Mouse (Mus musculus) left cerebral cortex, adult 9 months (tissue): Measurements from ENCODE around the gene Adamts6.

Source experiments
- DNase-seq, 2 experiments: peaks; one replicate each; pipeline ENCODE4 v3.0.0; 2022; ENCODE audit warnings: low spot score in 2 of 2

Gene Adamts6

DNA sequence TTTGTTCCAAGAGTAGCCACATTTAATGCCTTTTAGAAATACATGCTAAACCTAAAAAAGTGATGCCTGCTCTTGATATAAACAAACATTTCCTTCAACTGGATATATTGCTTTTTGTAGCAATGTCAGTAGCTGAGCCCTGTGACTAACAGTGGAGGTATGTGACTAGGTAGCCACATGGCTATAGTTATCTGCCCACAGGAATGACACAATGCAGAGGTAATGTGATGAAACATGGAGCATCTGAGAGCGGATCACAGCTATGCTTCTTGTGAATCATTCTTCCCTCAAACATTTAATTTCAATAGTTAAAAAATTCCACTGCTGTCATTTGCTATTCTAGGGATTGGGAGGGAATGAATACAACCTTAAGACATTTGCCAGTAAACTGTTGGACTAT, 172.7 kb downstream of the Adamts6 start:
- no peak for DNase-seq

DNA sequence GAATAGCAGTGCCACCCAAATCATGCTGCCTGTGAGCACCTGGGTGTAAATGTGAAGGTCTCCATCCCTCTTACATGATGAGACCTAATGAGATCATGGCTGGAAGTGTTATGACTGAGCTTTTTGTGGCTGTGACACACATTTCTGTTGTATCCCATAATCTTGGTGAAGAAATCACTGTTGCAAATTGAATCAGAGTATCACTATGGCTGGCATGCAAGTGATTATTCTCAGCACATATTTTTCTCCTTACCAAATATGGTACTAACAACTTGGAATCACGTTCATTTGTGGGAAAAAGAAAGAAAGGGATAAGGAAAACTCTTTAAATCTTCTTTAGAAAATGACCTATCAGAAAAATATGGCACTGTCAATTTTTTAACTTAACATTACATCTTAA, 180.4 kb downstream of the Adamts6 start:
- DNase-seq = no peak

DNA sequence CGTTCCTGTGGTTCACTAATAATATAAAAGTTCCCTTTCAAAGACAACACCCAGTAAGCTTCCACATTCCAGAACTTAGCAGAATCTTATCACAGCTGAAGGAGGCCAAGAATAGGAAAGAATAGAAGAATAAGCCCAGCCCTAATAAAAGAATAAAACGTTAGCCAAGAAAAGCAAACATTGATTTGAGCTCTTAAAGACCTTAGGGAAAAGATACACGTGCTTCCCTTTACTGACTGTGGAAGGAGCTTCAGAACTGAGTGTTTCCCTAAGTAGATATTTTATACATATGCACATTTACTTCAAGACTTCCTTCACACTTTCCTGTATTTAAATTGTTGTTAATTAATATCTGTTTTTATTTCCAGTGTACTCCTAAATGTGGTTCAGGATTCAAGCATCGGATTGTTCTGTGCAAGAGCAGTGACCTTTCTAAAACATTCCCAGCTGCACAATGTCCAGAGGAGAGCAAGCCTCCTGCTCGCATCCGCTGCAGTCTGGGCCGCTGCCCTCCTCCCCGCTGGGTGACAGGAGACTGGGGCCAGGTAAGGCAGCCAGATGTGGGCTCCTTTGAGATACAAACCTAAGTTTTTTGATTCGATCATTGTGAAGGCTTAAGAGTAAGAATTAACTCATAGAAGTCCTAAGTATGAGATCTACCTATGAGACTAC, 188.8 kb downstream of the Adamts6 start:
- no peak for DNase-seq

DNA sequence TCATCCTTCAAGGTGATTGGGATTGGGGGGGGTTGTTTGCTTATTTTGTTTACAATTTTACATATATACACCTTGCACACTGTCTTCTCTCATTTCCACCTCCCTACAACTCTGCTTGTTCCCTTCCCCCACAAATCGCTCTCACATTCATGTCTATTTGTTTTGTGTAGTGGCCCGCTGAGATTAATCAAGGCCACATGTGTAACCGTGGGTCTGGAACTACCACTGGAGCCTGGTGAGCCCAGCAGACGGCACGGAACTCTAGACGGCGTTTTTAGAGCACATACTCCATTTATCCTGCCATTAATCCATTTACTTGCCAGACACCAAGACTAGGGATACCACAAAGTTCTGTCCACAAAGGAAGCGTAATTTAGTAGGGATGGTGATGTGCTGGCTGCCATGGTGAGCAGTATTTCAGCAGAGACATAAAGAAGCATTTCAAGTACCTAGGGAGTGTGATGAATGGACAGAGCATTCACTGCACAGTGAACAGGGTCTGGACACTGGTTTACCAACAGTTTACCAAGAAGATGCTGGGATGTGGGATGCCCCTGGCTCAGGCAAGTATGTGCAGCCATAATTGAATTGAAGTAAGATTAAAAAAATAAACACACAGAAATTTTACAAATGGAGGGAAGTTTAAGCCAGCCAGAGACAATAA, 194.9 kb downstream of the Adamts6 start:
- DNase-seq = no peak

DNA sequence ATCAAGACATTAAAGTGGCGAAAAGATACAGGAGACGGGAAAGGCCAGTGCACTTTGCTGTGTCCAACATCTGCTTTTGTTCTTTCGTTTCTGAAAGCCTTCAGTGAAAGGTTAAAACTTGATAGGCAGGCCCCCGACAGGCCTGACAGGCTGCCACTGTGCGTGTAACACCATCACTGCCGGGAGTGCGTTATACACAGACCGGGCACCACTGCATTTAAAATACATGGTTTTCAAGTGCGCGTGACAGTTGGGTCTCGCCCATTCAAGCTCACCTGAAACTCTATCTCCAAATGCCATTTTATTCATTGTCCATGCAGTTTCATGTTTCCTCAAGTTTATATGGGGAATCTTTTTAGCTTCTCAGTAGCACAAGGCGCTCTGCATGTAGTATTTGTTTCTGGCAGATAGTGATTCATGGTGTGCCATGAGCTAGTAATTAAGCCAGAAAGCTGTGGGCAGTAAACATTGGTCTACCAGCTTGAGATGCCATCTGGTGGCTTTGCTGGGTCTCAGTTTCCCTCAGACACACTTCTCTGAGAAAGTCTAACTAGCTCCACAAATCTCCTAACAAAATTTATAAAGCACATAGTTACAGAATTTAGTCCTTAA, 195.6 kb downstream of the Adamts6 start:
- DNase-seq = no peak

DNA sequence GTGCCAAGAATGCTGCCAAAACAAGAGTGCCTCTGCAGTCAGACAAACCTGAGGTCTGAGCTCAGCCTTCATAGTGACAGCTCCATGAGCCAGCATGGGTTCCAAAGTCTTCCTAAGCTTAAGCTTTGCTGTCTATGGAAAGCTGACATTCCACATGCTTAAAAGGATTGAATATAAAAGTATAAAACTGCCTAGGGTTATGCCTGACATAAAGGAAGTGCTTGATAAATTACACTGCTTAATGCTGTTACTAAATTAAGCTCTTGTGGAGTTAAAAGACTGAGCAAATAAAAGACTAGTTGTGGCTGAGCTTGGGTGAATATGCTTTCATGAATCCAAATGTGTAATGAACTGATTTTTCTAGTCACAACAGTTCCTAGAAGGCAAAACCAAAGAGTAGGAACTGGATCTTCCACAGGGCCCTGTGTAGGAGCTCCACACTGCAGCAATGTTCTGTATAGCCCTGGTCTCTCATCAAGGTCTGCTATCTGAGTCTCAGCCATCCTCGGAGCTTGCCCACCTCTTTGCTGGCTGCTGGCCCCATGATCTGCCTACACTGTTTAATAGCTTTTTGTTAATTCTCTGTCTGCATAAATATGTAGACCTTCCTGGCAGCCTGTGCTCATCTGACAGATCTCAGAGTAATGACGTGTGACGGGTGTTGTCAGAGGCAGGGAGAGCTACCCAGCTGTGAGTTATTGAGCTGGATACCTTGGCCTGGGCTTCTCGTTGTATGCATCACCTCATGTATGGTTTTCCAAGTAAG, 203.6 kb downstream of the Adamts6 start:
- DNase-seq = no peak

DNA sequence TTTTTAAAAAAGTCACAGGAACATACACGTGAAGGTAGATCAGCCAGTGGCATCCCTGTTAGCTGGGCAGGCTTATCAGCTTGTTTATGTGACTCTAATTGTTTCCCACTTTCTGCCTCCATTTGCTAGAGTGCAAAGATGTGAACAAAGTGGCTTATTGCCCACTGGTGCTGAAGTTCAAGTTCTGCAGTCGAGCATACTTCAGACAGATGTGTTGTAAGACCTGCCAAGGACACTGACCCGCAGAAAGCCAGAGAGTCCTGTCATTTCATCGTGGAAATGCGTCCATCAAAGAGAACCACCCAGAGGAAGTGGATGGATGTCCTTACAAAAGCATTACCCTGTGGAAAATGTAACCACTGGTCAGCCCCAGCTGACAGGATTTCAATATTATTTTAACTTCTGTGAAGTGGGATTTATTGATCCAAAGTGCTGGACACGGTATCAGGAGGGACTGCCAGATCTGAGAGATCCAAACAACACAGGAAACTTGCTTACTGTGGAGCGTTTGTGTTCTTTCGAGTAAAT, 205.9 kb downstream of the Adamts6 start:
- DNase-seq = no peak

DNA sequence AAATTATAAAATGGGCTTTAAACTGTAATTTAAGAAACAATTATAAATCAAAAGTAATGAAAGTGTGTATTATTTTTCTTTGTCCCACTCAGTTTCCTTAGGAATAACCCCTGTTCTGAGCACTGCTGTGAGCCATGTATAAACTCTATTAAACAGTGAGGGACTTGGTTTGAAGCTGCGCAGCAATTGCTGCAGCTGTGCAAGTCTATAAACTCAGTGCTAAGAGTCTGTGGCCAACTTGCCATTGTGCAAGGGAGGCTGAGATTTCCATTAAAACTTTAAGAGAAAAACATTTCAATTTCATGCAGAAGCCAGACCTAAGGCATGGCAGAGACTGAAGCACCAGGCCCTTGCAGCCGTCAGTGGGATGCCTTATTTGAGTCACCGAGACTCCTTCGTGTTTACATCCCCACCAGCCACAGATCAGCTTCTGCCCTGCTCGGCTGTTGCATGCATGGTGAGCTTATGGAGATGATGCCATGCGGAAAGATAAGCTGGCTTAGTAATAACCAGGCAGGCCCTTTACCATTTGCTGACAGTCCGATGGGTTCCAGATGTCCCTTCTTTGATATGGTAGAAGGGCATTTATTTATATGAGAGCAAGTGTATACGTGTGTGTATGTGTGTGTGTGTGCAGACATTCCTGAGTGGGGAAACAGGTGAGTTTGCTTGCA, 206.7 kb downstream of the Adamts6 start:
- no peak for DNase-seq

DNA sequence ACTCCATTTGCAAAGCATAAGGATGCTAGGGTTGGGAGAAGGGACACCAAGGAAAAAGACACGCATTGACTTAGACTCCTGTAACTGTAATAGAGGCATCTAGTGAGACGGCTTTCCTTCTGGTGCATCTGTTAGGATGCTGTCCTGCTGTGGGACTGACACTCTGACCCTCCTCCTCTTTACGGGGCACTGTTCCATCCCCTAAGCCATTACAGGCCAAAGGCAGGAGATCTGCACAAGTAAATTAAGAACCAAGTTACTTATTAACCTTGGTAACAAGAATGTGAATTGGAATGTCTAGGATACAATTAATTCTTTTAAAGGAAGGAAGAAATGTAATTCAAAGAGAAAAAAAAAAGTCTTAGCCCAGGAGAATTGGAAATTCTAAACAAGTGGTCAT, 210.0 kb downstream of the Adamts6 start:
- no peak for DNase-seq

DNA sequence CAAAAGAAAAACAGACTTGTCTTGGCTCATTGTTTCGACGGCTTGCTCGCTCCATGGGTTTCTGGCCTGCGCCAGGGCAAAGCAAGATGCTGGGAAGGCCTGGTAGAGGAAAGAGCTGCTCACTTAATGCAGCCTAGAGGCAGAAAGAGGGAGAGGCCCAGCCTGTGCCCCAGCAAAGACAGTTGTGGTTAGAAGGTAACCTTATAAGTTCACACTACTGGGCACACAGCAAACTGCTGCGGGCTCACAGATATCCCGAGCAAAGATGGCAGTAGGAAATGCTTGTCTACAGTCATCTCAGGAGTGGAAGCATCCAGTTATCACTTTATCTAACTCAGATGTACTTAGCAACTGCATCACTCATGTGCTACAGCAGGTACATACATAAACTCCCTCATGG, 211.0 kb downstream of the Adamts6 start:
- no peak for DNase-seq

DNA sequence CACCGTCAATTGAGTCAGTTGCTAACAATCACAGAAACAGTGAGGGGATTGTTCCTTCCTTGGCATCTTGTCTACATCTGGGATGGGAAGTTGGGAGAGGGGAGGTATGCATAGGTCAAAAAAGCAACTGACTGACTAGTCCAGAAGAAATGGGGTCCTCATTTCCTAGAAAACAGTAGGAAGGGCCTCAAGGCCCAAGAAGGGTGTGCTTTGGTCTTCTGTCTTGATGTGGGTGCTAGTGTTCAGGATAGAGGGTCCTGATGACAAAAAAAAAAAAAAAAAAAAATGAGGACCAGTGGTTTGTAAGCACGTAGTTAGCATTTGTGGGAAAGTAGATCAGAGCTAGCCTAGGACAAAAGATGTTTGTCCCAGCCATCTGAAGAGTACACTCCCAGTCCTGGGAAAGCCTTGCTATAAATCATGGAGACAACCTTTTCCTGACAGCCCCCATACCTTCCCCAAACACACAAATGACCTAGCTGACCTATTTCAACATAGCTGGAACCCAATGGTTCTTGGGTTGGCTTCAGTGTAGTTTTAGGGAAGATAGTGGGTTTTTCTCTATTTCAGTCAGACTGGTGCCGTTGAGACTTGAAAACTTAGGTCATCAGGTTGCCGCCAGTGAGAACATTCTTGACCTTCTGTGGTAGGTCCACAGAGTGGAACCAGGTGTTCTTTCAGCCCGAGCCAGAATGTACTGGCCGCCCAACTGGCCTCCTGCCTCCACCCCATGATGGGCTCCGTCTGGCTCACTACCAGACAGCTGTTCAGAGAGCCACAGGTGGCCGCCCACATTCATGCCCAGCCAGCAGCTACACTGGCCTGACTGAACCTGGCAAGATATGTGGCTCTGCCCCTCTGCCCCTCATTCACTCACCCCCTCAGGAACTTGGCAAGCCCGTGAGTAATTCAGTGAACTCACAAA, 211.7 kb downstream of the Adamts6 start:
- DNase-seq = no peak

DNA sequence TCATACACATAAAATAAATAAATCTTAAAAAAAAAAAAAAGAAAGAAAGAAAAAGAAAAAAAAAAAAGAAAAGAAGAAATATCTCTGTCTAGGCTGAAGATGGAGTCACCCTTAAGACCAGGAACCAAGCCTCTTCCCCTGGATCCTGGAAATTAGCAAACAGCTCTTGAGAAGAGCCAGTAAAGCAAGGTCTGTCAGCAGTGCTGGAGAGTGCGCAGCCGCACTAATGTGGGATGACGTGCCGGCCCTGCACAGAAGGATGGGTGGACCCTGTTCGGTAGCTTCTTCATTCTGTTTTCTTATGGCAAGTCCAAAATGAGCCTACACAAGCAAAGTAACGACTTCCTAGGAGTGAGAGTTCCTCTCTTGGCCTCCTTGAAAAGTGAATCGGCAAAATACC, 214.8 kb downstream of the Adamts6 start:
- no peak for DNase-seq

DNA sequence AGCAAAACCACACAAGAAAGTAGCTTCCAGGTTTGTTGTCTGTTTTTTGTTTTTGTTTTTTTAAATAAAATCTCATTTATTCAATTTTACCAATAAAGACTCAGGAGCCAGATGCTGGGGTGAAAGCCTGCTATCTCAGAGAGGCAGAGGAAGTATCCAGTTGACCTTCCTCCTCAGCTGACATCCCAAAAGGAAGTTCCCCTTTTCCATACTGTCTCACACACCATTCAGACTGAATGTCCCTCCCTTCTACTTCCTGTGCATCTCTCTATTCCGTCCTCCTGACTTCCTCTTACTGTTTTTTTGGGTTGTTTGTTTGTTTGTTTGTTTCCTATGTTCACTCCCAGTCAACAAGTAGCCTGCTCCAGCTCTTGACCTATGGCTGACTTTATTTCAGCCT, 216.4 kb downstream of the Adamts6 start:
- no peak for DNase-seq

DNA sequence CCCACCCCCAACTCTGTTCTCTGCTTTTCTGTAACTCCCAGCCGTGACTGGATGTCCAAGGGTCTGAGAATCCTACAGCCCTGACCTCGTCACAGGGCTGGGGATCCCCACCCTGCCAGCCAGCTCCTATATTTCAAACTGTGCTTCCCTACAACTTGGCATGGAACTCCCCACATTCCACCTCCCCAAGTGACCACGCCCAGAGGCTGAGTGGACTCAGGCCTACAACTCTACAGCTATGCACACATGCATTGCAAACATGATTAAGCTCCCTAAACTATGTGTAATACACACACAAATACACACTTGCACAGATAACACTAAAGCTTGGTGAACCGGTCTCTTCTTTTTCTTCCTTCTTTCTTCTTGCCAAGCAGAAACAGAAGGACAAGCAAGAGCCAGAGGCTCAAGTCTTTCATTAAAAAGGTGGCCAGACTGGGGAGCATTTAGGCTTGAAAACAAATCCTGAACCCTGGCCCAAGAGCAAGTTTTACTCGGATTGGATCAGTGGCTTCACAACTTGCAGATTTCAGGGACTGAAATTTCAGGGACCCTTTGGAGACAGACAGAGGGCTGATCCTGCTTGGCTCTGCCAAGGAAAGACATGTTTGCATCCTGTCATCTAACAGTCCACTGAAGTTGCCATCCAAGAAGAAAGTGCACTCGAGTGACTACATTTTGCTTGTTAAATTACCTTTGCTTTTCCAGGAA, 218.7 kb downstream of the Adamts6 start:
- DNase-seq = no peak

DNA sequence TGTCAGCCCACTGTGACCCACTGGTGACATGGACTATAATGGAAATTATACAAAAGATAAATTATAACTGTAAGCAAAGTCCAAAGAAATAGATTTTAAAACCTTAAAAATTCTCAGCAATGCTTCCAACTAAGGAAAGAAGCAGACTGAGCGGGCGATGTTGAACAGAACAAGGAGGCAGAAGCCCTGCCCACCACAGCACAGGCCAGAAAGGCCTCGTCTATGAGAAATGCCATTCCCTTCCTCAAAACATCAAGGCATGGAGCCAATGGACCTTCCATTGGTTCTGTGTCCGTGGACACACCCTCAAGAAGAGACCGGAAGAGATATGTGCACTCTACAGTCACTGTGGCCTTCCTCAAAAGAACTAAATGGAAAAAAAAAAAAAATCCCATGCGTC, 220.0 kb downstream of the Adamts6 start:
- DNase-seq = no peak

DNA sequence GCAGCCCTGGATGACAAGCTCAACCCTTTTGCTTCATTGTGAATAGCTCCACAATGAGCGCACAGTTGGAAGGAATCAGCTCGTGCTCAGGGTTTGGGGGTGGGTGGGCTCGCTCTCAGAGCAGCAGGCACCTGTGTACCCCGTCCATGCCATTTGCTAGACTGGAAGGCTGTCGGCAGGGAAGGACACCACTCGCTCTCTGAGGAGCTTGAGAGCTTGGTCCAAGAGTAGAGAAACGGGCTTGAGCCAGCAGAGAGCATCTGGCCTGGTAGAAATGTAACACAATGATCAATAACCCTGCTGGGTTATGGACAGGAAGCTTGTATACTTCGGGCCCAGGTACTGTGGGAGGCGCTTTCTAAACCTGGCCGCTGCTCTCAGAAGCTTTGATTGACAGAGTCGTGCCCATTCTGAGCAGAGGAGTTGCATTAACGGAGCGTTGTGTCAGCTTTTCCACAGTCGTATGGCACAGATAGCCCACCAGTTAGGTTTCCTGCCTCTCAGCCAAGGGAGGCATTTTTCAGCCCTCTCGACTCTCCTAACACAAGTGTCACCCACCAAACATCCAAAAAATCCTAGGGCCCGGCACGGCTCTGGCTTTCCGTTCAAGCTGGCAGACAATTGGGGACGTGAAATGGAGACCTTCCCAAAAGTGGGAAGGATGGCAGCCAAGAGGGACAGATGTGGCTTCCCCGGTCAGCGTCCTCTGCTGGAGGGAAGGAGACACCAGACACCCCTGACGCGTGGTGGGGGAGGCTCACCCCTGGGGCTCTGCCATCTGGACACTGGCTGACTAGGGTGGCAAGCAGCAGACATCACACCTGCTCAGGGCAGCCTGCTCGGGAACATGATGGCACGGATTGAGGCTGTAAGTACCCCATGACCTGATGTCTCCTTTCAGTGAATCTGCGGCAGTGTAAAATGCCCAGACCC, 222.2 kb downstream of the Adamts6 start:
- DNase-seq = no peak

DNA sequence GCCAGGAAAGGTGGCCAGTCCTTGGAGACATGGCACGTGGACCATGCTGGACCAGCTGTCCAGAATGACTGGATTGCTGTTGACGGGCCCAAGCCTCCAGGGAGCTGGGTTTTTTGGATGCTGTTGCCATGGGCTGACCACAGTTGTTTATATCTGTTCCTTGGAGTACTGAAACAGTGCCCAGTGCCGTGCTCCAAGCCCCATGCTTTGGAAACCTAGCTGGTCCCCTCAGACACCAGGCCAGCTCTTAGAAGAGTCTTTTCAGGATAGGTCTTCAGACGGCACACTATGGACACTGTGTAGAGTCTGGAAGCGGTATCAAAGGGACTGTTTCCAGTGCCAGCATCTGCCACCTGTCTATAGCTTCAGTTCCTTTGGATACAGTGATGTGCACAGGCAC, 223.1 kb downstream of the Adamts6 start:
- DNase-seq = no peak

DNA sequence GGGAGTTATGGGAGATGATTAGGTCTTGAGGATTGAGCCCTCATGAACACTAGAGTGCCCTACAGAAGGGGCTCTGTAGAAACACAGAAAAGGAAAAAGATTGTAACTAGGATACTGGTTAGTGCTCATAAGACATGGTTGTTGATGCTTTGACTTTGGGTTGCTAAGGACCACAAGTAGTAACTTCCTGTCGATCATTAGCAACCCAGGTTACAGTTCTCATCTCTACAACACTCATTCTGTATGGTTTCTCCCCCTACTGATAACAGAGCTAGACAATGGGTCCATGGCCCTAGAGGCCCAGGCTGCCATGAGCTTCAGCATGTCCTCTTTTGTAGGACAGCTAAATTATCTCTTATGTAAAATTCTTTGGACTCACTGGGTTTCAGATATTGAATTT, 227.4 kb downstream of the Adamts6 start:
- DNase-seq = no peak

DNA sequence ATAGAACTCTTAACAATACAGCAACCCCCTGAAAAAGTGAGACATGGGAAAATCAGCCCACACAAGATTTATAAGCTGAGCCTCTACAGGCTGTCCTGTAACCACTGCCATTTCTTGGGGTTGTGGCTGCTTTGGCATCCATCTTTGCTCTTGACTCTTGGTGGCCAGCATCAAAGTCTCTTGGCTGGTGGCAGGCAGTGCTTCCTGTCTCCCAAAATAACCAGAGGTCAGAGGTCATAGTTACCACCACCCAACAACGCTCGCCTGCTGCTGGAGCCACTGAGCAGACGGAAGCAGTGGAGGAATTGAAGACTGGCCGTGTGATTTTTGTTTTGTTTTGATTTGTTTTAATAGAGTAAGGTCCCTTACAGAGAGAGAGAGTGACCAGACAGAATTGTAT, 228.5 kb downstream of the Adamts6 start:
- DNase-seq = no peak
